Mouse (Mus musculus) embryonic fibroblast, embryonic 13.5 days (primary cell): ENCODE results near the gene Rab27a.

Source experiments
- CTCF ChIP-seq: IDR thresholded peaks from 2 replicates; pipeline ENCODE4 v1.5.1; 2011; ENCODE audit warnings: mild to moderate bottlenecking, control low read depth, low read length, moderate library complexity, borderline replicate concordance; ENCODE audit not compliant: insufficient read depth
- POLR2A ChIP-seq: IDR thresholded peaks from 2 replicates; pipeline ENCODE4 v1.6.1; 2011; ENCODE audit warnings: low read depth, mild to moderate bottlenecking, control low read depth, low read length, moderate library complexity

- no peak for TF ChIP-seq CTCF
- no peak for TF ChIP-seq POLR2A
Measured at GRCm38 (mm10) chr9:73127457-73127856, 82.8 kb downstream of the Rab27a start.
